Mouse (Mus musculus): Measurements from ENCODE around the gene Btg4.

Btg4 gene

GRCm38 (mm10) chr9:51060601-51061000, at the start of gene Btg4:
Btg4 (plus strand) TSS chr9:51060901.
- no peak for DNase-seq (ENCODE audit: low spot score in 2 of 2)

DNA sequence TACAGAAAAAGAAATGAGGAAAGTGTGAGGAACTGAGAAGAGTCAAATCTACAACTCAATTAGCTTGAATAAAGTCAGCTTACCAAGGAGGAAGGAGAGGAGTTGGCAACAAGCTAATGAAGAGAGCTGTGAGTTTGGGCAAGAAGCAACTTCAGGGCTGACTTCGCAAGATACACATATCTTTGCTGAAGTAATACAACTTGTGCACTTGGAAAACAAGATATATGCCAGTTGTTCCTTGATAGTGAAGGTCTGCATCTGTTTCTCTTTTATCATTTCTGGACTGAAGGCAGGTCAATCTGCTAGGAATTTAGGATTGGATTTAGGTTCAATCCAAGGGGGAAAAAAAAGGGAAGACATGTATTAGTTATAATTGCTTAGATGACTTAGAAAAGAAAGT, 47.1 kb upstream of the Btg4 start:
- DNase-seq (ENCODE audit: low spot score in 2 of 2), result no peak

GRCm38 (mm10) chr9:51015732-51016131, 45.0 kb upstream of the Btg4 start:
- peak in 1 of 2 experiments; percentile 34 for DNase-seq (ENCODE audit: low spot score in 2 of 2)

GRCm38 (mm10) chr9:51019670-51020069, 41.0 kb upstream of the Btg4 start:
- DNase-seq (ENCODE audit: low spot score in 2 of 2), result no peak

DNA sequence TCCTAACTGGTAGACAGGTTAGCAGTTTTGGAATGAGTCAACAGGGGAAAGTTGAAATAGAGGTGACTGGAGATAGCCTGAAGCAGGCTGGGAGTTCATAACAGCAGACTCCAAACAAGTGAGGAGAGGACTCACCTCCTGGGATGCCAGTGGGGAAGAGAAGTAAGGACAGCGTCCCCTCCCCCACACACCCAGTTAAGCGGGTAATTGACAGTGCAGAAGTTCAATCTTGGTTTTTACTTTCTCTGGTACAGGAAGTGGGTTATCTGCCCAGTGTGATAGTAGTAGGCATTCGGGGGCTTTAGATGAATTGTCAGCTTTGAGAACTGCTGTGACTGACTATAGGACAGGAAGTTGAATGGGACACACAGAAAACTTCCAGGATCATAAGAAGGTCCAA, 40.4 kb upstream of the Btg4 start:
- no peak for DNase-seq (ENCODE audit: low spot score in 2 of 2)

- no peak for DNase-seq (ENCODE audit: low spot score in 2 of 2)
These were observed 39.4 kb upstream of the Btg4 start for GRCm38 (mm10) chr9:51021123-51021795.

- DNase-seq (ENCODE audit: low spot score in 2 of 2), result no peak
These were observed 33.7 kb upstream of the Btg4 start for GRCm38 (mm10) chr9:51026952-51027351.

DNA sequence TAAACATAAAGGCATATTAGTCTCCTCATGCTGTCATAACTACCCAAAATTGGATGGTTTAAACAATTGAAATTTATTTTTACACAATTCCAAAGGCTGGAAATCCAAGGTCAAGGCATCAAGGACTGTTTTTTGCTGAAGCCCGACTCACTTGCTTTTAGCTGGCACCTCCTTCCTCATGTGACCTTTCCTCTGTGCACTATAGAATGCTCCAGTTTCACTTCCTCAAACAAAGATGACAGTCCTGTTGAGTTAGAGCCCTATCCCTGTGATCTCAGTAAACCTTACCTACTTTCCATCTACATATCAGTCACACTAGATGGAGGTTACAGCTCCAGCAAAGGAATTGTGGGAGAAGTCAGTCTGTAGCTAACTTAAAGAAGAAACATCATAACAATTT, 30.6 kb upstream of the Btg4 start:
- DNase-seq (ENCODE audit: low spot score in 2 of 2), result no peak

DNA sequence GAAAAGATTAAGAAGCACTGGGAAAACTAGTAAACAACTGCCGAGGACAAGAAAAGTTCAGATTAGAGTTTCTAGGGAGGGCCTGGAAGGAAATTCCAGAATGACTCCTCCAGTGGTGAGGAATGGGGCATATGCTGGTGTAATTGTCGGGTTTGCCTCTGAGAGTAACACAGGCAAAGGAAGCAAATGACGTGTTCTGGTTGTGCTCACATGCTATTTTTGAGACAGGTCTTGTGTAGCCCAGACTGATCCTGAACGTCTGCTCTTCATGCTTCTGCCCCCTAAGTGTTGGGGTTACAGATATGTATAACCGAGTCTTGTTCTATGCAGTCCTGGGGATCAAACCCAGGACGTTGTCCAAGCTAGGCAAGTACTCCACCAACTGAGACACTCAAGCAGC, 29.1 kb upstream of the Btg4 start:
- DNase-seq (ENCODE audit: low spot score in 2 of 2), result no peak

DNA sequence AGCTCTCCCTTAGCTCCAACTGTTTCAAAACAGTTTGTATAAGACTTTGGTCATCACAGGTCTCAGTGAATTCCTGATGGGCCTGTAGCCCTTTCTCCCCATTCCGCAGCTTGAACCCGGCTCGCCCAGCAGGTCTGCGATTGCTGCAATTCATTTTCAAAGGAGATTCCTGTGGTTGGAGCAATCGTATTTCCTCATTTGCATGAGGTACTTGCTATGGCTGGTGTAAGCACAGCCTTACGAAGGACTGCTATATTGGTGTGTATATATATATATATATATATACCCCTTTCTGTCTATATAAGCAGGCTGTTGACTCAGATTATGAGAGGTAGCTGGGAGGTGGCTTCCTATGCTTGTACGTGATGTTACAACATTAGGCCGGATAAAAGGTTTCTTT, 28.4 kb upstream of the Btg4 start:
- no peak for DNase-seq (ENCODE audit: low spot score in 2 of 2)

DNA sequence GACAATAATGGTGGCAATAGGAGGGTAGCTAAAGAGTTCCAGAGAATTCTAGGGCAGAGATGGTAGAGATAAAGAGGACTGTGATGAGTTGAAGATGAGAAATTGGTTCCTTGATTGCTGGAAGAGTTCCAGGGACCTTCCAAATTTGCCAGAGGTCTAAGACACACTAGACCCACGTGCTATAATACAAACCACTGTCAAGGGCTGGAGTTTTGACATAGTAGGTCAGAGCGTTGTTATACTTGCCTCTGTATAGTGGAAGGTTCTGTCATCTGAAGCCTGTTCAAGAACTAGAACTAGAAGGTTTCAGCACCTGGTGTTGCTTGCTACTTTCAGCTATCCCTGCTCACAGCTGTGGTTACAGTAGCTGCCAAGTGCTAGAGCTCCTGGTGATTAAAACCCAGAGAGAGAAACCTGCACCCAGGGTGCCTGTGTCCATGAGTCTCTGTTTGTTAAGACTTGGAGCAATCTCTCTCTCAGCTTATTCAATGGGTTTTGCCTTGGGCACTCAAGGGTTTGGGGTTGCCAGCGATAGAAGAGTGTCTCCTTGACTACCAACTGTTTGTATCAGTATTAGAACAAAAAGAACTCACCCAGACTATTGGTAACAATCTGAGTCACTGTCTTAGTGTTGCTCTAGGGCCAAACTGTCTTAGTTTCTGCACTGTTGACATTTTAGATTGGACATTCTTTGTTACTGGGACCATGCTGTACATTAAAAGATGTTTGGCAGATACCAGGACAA, 27.7 kb upstream of the Btg4 start:
- DNase-seq (ENCODE audit: low spot score in 2 of 2), result no peak

- no peak for DNase-seq (ENCODE audit: low spot score in 2 of 2)
These were observed 19.2 kb upstream of the Btg4 start for GRCm38 (mm10) chr9:51041491-51041980.

GRCm38 (mm10) chr9:51042136-51042535, 18.6 kb upstream of the Btg4 start:
- DNase-seq (ENCODE audit: low spot score in 2 of 2), result no peak

DNA sequence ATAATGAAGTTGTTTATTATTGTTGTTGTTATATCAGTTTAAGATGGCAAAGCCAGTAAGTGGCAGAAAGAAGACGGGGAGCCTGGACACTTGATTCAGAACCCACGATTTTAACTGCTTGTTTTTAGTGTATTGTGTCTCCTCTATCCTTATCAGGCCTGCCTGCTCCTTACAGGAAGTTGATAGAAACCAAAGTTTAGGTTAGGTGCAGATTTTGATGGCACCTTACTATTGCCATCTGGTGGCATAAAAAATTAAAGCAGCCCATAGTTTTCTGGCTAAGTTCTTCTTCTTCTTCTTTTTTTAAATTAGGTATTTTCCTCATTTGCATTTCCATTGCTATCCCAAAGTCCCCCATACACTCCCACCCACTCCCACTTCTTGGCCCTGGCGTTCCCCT, 8.5 kb upstream of the Btg4 start:
- no peak for DNase-seq (ENCODE audit: low spot score in 2 of 2)

GRCm38 (mm10) chr9:51056360-51057324, 4.1 kb upstream of the Btg4 start:
- no peak for DNase-seq (ENCODE audit: low spot score in 2 of 2)

- DNase-seq (ENCODE audit: low spot score in 2 of 2), result no peak
These were observed 1.7 kb upstream of the Btg4 start for GRCm38 (mm10) chr9:51058951-51059521.

GRCm38 (mm10) chr9:51068202-51068601, 7.5 kb downstream of the Btg4 start:
- no peak for DNase-seq (ENCODE audit: low spot score in 2 of 2)

DNA sequence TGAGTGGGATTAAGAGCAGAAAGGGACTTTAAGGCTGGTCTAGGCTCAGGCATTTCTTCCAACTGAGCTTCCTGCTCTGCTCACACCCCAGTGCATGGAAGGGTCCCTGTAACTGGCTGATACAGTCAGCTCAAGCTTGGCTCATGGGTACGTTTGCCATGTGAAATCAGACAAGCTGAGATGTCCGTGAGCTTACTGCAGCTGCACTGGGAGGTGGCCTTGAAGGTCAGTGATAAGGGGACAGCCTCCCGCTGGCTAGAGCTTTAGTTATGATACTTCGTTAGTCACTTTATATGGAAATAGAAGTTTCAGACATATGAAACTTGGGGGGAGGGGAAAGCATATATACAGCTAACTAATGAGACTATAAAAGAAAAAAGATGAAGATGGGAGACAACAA, 10.1 kb downstream of the Btg4 start:
- DNase-seq (ENCODE audit: low spot score in 2 of 2), result no peak

DNA sequence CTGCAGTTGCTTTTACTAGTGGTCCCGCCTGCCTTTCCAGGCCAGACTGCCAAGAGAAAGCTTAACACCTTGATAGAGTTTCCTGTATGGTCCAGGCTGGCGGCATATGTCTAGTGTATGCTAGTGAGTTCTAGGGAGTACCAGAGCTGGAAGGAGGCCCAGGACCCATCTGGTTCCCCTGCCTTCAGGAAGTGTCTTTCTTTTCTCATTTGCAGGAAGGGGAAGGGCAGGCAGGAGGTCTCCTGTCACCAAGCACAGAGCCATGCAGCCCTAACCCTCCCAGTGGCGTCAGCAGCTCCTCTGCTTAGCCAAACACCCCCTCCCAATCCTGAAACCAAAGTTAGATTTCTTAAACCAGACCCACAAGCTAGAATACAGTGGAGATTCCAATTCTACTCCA, 15.1 kb downstream of the Btg4 start:
- DNase-seq (ENCODE audit: low spot score in 2 of 2), result no peak

GRCm38 (mm10) chr9:51076300-51076978, 15.7 kb downstream of the Btg4 start:
- peak in 1 of 2 experiments; percentile 13 for DNase-seq (ENCODE audit: low spot score in 2 of 2)

DNA sequence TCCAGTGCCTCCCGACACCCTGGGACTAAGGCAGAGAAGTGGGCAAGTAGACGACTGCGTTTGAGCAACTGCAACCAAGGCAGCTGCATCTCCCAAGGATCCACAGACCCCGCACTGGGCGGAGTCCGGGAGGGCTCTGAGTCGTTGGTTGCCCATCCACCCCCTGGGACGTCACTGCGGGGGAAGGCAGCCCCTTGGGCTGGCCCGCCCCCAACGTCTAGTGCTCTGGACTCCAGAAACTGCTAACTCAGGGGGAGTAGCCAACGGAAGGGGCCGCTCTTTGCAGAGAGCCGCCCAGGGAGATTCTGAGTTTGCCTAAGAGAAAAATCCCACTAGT, 16.2 kb downstream of the Btg4 start, which contains the start of gene Layn:
Gene Layn, minus strand, starts transcription at position 116 of the 337 bp plus-strand sequence.
- peak; percentile 69 to 83 for DNase-seq (ENCODE audit: low spot score in 2 of 2)

Measured in urinary bladder, postnatal 36 days (tissue).